Mouse (Mus musculus) kidney, embryonic 15.5 days (tissue): ENCODE measurements around the gene Spindoc. TPM values are rescaled to one million over a fixed set of nuclear protein-coding genes. Genes with fewer than 3 reads are reported as not detected.
"Not testable (repeated sequence)": the region's sequence is repeated elsewhere in the genome, so short reads cannot be mapped to it uniquely, and the experiment has no call there.

ENCODE experiments used
- ATAC-seq: fragments of 200-750 bp; cut with Nextera tagmentation; replicated peaks from 2 replicates; pipeline ENCODE4 v1.8.0; 2017; ENCODE audit warnings: moderate TSS enrichment; ENCODE audit not compliant: low FRiP score
- H3K27ac ChIP-seq: fragments of 300-500 bp; sonication (generic); 2 replicates; pipeline ENCODE4 v1.5.1; 2015; ENCODE audit warnings: mild to moderate bottlenecking, inconsistent platforms
- H3K27me3 ChIP-seq: fragments of 300-500 bp; sonication (generic); 2 replicates; pipeline ENCODE4 v1.6.1; 2015; ENCODE audit warnings: inconsistent platforms
- H3K36me3 ChIP-seq: fragments of 300-500 bp; sonication (generic); 2 replicates; pipeline ENCODE4 v1.6.1; 2015; ENCODE audit warnings: inconsistent platforms
- H3K4me1 ChIP-seq: fragments of 300-500 bp; sonication (generic); 2 replicates; pipeline ENCODE4 v1.6.1; 2015; ENCODE audit warnings: inconsistent platforms
- H3K4me2 ChIP-seq: fragments of 300-500 bp; sonication (generic); 2 replicates; pipeline ENCODE4 v1.6.1; 2015; ENCODE audit warnings: moderate library complexity, mild to moderate bottlenecking, inconsistent platforms
- H3K4me3 ChIP-seq: fragments of 300-500 bp; sonication (generic); replicated peaks from 2 replicates; pipeline ENCODE4 v1.5.1; 2015; ENCODE audit warnings: mild to moderate bottlenecking, inconsistent platforms
- H3K9ac ChIP-seq: fragments of 300-500 bp; sonication (generic); 2 replicates; pipeline ENCODE4 v1.6.1; 2015; ENCODE audit warnings: mild to moderate bottlenecking, inconsistent platforms
- H3K9me3 ChIP-seq: fragments of 300-500 bp; sonication (generic); replicated peaks from 2 replicates; pipeline ENCODE4 v1.6.1; 2016; ENCODE audit warnings: inconsistent platforms
- WGBS: fragments of 180-500 bp; shearing (Covaris S2); methylation state at CpG from one replicate; pipeline ENCODE4 v1.1.7; 2015; ENCODE audit warnings: mixed read lengths; 5-methylcytosine and 5-hydroxymethylcytosine counted together
- polyA plus RNA-seq: library from polyadenylated mRNA; unstranded; fragments of >200 nt; fragmentation: Nextera tagmentation; extraction: Ambion mirVana; gene quantifications from 2 replicates; pipeline ENCODE4 v1.2.1, GENCODE M21; 2015

The Spindoc gene
- polyA plus RNA-seq, 1 experiment from 2014 or later, result 33.9 TPM

DNA sequence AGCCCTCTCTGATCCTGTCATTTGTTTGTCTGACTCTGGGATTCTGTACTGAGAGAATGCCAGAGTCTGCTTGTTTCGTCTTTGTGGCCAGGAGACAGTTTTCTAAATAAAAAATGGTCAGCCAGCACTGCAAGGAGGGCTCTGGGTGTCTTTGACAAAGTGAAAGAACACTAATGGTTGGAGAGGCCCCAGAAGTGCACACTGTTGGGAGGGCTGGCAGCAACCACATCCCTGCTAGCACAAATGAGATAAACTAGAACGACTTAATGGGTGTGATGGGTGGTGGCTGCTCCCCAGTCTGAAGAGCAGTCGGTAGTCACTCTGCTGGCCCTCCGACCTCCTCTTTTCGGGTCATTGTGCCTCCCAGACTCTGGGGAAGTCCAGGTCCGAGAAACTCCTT is 36.3 kb upstream of the Spindoc start:
- ATAC-seq, result no peak
- Histone ChIP-seq H3K4me3 (peak overlapping the region; percentile 81), H3K36me3 (peaks cover 40% of the 10 kb centered on the region), H3K9ac (peak overlapping the region; percentile 99), H3K4me1 (peaks cover 75% of the 10 kb centered on the region), H3K27ac (0 out of 2 replicates have a peak overlapping the region, but pooled peaks have one; percentile 6), H3K27me3 (no peaks in the 10 kb centered on the region), H3K4me2 (peak overlapping the region; percentile 75), H3K9me3 (no peaks in the 10 kb centered on the region)
- WGBS, result 23% methylated on average over 6 of the region's 6 CpGs

DNA sequence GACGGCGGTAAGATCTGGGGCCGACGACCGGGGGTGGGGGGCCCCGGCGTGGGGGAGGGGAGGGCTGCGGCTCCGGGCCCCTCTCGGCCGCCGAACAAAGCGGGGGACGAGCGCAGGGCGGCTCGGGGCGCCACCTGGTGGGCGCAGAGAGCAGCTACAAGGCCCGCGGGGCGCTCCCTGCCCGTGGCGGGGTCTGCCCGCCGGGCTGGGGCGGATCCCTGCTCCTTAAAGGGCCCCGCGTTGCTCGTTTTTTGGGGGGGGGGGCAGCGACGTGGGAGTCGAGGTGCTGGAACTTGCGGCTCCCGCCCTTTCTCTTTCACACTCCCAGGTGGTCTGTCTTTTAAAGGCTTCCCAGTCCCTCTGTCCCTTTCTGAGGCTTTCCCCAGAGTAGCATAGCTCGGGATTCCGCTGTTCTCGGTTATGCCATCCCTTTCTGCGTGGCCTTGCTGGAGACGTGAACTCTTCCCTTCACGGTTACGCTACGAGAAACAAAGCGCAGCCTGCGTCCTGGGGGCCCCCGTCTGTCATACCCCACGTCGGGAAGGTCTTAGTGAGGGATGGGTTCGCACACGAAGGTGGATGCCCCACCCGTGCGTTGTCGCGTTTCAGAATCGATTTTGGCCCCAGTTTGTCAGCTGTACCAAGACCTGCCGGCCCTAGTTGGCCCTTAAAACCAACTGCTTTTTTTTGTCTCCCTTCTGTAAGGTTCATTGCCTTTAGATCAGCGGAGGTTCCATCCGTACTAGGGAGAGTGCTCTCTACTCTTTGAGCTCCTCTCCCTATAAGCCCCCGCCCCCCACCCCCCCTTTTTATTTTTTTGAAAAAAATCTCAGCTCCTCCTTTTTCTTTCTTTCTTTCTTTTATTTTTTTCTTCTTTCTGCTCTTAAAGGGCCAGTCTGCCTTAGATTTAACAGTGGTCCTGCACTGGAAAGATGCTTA is 35.4 kb upstream of the Spindoc start:
- Histone ChIP-seq H3K4me3 (peak overlapping the region; percentile 81), H3K9ac (peak overlapping the region; percentile 99), H3K27me3 (no peaks in the 10 kb centered on the region), H3K4me2 (peak overlapping the region; percentile 75), H3K9me3 (no peaks in the 10 kb centered on the region), H3K36me3 (peaks cover 32% of the 10 kb centered on the region), H3K4me1 (peaks cover 65% of the 10 kb centered on the region), H3K27ac (peak overlapping the region; percentile 96)
- under 1% methylated on average over 51 of the region's 59 CpGs for WGBS
- ATAC-seq, result peak; percentile 54

DNA sequence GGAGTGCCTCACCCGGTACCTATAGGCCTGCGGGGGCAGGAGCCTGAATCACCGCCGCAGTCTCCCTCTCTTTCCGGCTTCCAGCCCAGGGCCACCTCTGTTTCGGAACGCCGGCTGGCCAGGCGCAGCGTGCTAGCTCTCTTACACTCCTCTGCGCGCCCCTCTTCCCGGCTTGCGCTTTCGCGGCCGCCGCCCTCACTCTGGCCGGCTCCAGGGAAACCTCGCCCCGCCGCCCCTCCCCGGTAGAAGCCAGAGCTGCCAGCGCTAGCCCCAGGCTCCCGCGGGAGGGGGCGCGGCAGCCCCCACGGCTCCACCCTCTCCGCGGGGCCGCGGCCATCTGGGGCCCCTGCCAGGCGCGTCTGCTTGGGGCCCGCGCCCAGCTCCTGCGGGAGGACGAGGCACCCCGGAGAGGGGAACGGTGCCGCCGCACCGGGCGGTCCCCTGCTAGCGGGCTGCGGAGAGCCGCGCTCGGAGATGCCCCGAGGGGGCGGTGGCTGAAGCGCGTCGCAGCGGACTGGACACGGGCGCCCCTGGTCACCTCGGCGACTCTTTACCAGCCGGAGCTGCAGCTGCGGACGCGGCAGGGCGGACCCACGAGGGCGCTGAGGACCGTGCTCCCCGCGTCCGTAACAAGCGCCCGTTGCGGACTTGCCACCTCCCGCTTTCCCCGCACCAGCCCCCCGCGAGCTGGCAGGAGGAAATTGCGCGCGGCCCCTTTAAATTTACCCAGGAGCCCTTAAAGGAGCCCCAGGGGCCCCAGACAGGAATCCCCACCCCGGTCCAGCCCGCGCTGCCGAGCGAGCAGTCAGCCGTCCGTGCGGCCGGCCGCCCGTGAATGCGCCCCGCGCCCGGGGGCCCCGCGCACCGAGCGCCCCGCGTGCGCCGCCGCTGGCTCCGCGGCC is 34.3 kb upstream of the Spindoc start, which contains the start of gene 2700081O15Rik:
2700081O15Rik (plus strand) TSS at position 792 of the 902 bp plus-strand sequence.
- Histone ChIP-seq H3K9me3 (no peaks in the 10 kb centered on the region), H3K27ac (peak within 1 kb of the TSS; percentile 96), H3K4me2 (peak within 1 kb of the TSS; percentile 75), H3K27me3 (no peaks in the 10 kb centered on the region), H3K36me3 (peaks cover 24% of the 10 kb centered on the region), H3K9ac (peak within 1 kb of the TSS; percentile 99), H3K4me3 (peak within 1 kb of the TSS; percentile 81), H3K4me1 (peaks cover 54% of the 10 kb centered on the region)
- under 1% methylated on average over 105 of the region's 107 CpGs for WGBS
- ATAC-seq, result peak; percentile 74

DNA sequence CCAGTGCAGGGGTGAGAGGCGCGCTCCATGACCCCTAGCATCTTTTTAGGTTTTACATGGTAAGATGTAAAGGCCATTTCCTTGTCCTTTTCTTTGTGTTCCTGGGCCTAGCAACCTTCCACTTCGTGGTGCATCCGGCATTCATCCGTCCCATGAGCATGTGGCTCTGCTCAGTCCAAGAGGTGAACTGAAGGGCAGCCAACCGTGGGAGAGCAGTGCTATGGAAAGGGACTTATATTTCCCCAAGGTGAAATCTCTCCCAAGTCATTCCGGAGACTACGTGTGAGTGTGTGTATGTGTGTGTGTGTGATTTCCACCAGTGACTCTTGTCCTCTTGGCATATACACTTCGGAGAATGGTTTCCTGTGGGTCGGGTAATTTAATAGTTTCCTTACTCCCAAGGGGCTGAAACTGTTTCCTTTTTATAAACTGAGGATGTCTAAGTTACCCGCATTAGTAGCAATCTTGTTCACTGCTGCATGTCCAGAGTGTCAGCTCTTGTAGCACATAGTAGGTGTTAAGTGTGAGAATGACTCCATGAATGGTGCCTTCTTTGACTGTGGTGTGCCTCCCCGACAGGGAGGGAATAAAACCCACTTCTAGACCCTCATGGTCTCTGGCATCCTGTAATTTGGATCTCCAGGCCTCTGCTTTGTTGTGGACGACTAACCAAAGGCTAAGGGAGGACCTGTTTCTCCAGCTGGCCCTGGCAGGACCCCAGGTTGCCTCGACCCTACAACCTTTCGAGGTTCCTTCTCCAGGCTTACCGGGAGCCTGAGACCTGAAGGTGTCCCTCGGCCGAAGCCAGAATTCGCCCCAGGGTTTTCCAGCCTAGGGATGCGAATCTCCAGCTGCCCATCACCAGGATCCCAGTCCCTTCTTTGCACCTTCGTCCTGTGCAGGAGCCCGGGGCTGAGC is 33.4 kb upstream of the Spindoc start:
- Histone ChIP-seq H3K4me3 (peak overlapping the region; percentile 81), H3K36me3 (peaks cover 15% of the 10 kb centered on the region), H3K4me1 (peaks cover 45% of the 10 kb centered on the region), H3K27ac (peak overlapping the region; percentile 96), H3K9ac (peak overlapping the region; percentile 99), H3K27me3 (no peaks in the 10 kb centered on the region), H3K4me2 (peak overlapping the region; percentile 75), H3K9me3 (no peaks in the 10 kb centered on the region)
- no peak; the same call in 1 of the 2 replicates for ATAC-seq
- 13% methylated on average over 22 of the region's 22 CpGs for WGBS

- no peak overlapping the region for H3K9ac ChIP-seq
- no peaks in the 10 kb centered on the region for H3K36me3 ChIP-seq
- H3K4me1 ChIP-seq, result peaks cover 15% of the 10 kb centered on the region
- no peak overlapping the region for H3K4me3 ChIP-seq
- H3K4me2 ChIP-seq, result no peak overlapping the region
- no peaks in the 10 kb centered on the region for H3K27me3 ChIP-seq
- no peaks in the 10 kb centered on the region for H3K9me3 ChIP-seq
- 57% methylated on average over 2 of the region's 2 CpGs for WGBS
- H3K27ac ChIP-seq, result no peak overlapping the region
- no peak for ATAC-seq
These were observed 29.6 kb upstream of the Spindoc start for GRCm38 (mm10) chr19:7412361-7412760.

DNA sequence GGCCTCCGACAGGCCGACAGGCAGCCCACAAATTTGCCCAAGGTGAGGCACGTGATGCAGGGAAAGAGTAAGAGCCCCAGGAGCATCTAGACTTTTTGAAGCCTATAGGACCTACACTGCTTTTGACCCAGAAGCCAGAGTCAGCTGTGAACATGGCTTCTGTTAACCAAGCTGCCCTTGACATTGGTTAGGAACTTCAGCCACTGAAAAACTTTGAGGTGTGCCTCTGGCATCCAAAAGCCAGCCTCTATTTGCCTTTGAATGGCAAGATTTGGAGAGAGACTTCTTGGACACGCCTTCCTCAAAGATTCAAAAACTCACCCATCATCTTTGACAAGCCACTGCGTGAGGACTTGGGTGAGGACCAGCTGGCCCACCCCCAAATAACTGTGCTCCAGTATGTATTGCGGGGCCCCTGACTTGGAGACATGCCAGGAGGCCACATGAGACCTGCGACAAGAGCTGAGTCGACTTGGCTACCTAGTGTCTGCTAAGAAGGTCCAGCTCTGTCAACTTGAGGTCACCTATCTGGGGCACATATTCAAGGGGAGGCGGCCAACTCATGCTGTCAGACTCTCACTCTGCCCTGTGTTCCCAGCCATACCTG is 21.9 kb upstream of the Spindoc start:
- H3K27ac ChIP-seq, result no peak overlapping the region
- no peak for ATAC-seq
- H3K4me1 ChIP-seq, result no peaks in the 10 kb centered on the region
- no peaks in the 10 kb centered on the region for H3K9me3 ChIP-seq
- no peaks in the 10 kb centered on the region for H3K36me3 ChIP-seq
- 0 out of 2 replicates have a peak, but pooled peaks cover 6% of the 10 kb centered on the region for H3K27me3 ChIP-seq
- WGBS, result 71% methylated on average over 9 of the region's 9 CpGs
- H3K9ac ChIP-seq, result no peak overlapping the region
- H3K4me3 ChIP-seq, result no peak overlapping the region
- no peak overlapping the region for H3K4me2 ChIP-seq

- Histone ChIP-seq H3K9me3 (no peaks in the 10 kb centered on the region), H3K36me3 (no peaks in the 10 kb centered on the region), H3K4me1 (no peaks in the 10 kb centered on the region), H3K9ac (no peak overlapping the region), H3K27me3 (0 out of 2 replicates have a peak, but pooled peaks cover 9% of the 10 kb centered on the region), H3K27ac (0 out of 2 replicates have a peak overlapping the region, but pooled peaks have one; percentile 41), H3K4me2 (no peak overlapping the region), H3K4me3 (no peak overlapping the region)
- 76% methylated on average over 11 of the region's 11 CpGs for WGBS
- ATAC-seq, result no peak
These were observed 17.8 kb upstream of the Spindoc start for GRCm38 (mm10) chr19:7400635-7401034.

DNA sequence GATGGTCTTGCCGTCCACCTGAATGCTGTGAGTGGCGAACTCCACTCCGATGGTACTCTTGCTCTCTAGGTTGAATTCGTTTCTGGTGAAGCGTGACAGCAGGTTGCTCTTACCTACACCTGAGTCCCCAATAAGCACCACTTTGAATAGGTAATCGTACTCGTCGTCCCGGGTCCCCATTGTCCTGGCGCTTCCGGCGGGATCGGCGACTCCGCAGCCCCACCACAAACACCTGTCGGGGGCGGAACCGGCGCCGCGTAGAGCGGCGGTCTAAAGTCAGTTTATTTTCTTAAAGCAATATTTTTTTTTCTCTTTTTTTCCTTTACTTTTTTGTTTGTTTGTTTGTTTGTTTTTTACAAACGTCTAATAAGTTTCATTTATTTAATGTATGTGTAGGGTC is 16.1 kb upstream of the Spindoc start:
- 39% methylated on average over 24 of the region's 24 CpGs for WGBS
- not testable (repeated sequence) for H3K9ac ChIP-seq, H3K27me3 ChIP-seq, H3K4me1 ChIP-seq, H3K9me3 ChIP-seq, H3K36me3 ChIP-seq, ATAC-seq, H3K27ac ChIP-seq, H3K4me3 ChIP-seq
- 0 out of 2 replicates have a peak overlapping the region, but pooled peaks have one; percentile 33 for H3K4me2 ChIP-seq

DNA sequence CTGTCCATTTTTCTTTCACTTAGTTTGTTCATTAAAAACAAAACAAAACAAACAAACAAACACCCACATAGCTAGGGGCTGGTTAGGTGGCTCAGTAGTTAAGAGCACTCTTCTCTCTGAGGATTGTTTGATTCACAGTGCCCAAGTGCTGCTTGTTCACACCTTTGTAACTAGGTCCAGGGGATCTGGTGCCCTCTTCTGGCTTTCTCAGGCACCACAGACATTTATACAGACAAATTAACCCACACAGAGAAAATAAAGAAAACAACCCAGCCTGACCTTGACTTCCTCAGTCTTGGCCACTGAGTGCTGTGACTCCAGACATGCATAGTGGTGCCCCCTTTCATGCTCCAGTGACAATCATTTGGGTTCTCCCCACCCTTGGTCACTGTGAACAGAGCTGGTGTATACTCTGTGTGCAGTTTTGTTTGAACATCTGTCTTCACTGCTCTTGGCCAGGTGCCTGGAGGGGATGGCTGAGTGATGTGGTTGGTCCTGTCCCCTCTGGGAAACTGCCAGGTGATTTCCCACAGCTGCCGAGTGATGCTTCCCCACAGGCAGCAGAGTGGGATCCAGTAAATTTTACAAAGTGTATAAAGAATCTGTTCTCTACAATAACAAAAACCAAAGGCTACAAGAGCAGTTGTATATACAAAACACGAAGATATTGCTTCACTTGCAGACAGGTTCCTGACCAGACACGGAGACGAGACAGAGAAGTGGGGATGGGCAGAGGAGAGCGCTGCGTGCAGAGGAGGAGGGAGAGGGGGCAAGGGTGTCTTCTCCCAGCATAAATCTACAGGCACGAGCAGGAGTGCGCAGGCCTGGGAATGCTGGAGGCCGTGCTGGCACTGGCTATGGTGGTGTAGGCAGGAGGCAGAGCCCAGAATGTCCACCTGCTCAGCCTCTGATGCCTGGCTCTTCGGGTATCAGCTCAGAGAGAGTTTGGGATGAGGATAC is 14.4 kb upstream of the Spindoc start:
- not testable (repeated sequence) for H3K9ac ChIP-seq, H3K4me2 ChIP-seq, H3K4me1 ChIP-seq, ATAC-seq, H3K9me3 ChIP-seq, H3K36me3 ChIP-seq, H3K4me3 ChIP-seq, H3K27me3 ChIP-seq, H3K27ac ChIP-seq
- 43% methylated on average over 9 of the region's 10 CpGs for WGBS

DNA sequence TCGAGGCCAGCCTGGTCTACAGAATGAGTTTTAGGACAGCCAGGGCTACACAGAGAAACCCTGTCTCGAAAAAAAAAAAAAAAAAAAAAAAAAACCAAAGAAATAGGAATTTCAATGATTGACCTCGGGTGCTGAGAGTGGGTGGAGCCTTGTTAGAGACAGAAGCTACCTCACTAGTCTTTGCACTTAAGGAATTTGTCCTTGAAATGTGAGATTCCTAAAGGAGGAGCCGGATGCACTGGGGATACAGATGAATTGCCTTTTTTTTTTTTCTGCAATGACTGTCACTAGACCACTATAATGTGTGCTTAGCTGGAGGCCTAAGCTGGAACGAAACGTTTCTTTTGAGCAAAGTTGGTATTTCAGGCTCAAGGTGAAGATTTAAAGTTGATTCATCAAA is 5.7 kb upstream of the Spindoc start:
- 85% methylated on average over 6 of the region's 6 CpGs for WGBS
- ATAC-seq, result no peak

More for the DNA sequence above, 5.7 kb upstream of the Spindoc start:
- no peak overlapping the region for H3K4me3 ChIP-seq
- H3K27me3 ChIP-seq, result no peaks in the 10 kb centered on the region
- no peak overlapping the region for H3K27ac ChIP-seq
- peaks cover 8% of the 10 kb centered on the region; the same call in 1 of the 2 replicates for H3K9me3 ChIP-seq
- 0 out of 2 replicates have a peak, but pooled peaks cover 5% of the 10 kb centered on the region for H3K36me3 ChIP-seq
- no peak overlapping the region for H3K9ac ChIP-seq
- H3K4me1 ChIP-seq, result peaks cover 8% of the 10 kb centered on the region
- no peak overlapping the region for H3K4me2 ChIP-seq
